Mouse (Mus musculus): ENCODE results near the gene Rpp25l. TPM values are rescaled to one million over a fixed set of nuclear protein-coding genes. Genes with fewer than 3 reads are reported as not detected.

The Rpp25l gene
- polyA plus RNA-seq, 1 experiment = 60.3 TPM

DNA sequence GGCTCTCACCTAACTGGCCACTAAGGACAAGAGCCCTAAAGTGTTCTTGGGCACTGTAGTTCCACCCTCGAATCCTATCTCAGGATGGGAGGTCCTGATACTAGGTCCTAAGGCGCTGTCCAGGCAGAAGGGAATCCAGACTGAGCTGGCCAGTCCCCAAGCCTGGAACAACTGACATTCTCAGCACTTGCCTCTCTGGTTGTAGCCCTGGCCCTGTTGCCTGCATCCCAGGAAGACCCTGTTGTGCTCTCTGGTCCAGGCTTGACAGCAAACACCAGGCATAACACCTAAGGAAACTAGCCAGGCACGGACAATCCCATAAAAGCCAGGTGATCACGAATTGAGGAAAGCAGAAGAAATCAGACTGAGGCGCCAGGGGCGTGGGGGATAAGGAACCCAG, 30.5 kb downstream of the Rpp25l start:
- no peaks in the 10 kb centered on the region for H3K79me2 ChIP-seq (ENCODE audit: control insufficient read depth, insufficient read depth)
- TF ChIP-seq MYOD1 (IDR thresholded peaks at IDR 0.05; ENCODE audit: control insufficient read depth, insufficient read length, low read depth) (no peak), CEBPB (IDR thresholded peaks at IDR 0.05; ENCODE audit: low read depth) (no peak), MAX (IDR thresholded peaks at IDR 0.05) (no peak), FOSL1 (IDR thresholded peaks at IDR 0.05; ENCODE audit: insufficient read depth, low read length, poor library complexity, severe bottlenecking) (no peak), USF1 (IDR thresholded peaks at IDR 0.05; ENCODE audit: low read depth) (no peak), MYOG (IDR thresholded peaks at IDR 0.05; ENCODE audit: control insufficient read depth, extremely low read depth, insufficient read length) (no peak), CTCF (IDR thresholded peaks at IDR 0.05; ENCODE audit: control insufficient read depth, insufficient read depth, insufficient read length) (no peak)

DNA sequence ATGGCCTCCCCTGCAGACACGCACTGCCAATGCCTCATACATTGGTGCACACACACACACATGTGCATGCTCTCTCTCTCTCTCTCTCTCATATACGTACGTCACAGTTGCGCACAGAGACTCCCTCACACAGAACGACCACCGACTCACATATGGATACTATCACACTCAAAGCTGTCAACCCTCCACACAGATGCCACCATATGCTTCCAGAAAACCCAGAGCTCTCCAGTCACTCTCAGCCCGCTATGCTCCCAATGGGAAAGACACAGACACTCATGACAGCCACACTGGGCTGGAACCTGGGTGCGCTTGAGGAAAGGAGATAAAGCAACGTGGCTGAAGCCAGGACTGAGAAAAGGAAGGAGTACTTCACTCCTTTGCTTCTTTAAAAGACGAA, 31.4 kb downstream of the Rpp25l start:
- H3ac ChIP-seq (ENCODE audit: control insufficient read depth, insufficient read length, low read depth) = no peak overlapping the region
- H3K79me2 ChIP-seq (ENCODE audit: control insufficient read depth, insufficient read depth) = no peaks in the 10 kb centered on the region
- TF ChIP-seq CEBPB (IDR thresholded peaks at IDR 0.05; ENCODE audit: low read depth) (no peak), CTCF (IDR thresholded peaks at IDR 0.05; ENCODE audit: control insufficient read depth, insufficient read depth, insufficient read length) (no peak), USF1 (IDR thresholded peaks at IDR 0.05; ENCODE audit: low read depth) (no peak)
- no peaks in the 10 kb centered on the region for H3K36me3 ChIP-seq (ENCODE audit: control insufficient read depth, insufficient read depth)
- H3K4me3 ChIP-seq (ENCODE audit: insufficient read depth, poor library complexity, severe bottlenecking) = no peak overlapping the region
- H3K79me3 ChIP-seq (ENCODE audit: low read depth) = no peaks in the 10 kb centered on the region
- peaks cover 47% of the 10 kb centered on the region for H3K27me3 ChIP-seq (ENCODE audit: control insufficient read depth, insufficient read depth, insufficient read length)

More for the DNA sequence above, 30.5 kb downstream of the Rpp25l start:
- Histone ChIP-seq H3K79me3 (ENCODE audit: low read depth) (no peaks in the 10 kb centered on the region), H3ac (ENCODE audit: control insufficient read depth, insufficient read length, low read depth) (no peak overlapping the region), H3K27me3 (ENCODE audit: control insufficient read depth, insufficient read depth, insufficient read length) (peaks cover 41% of the 10 kb centered on the region), H3K36me3 (ENCODE audit: control insufficient read depth, insufficient read depth) (no peaks in the 10 kb centered on the region), H3K4me3 (ENCODE audit: insufficient read depth, poor library complexity, severe bottlenecking) (no peak overlapping the region)

- H3K27me3 ChIP-seq (ENCODE audit: control insufficient read depth, insufficient read depth, insufficient read length) = peaks cover 52% of the 10 kb centered on the region
- H3ac ChIP-seq (ENCODE audit: control insufficient read depth, insufficient read length, low read depth) = no peak overlapping the region
- no peak overlapping the region for H3K4me3 ChIP-seq (ENCODE audit: insufficient read depth, poor library complexity, severe bottlenecking)
- H3K36me3 ChIP-seq (ENCODE audit: control insufficient read depth, insufficient read depth) = no peaks in the 10 kb centered on the region
- TF ChIP-seq USF1 (IDR thresholded peaks at IDR 0.05; ENCODE audit: low read depth) (no peak), CTCF (IDR thresholded peaks at IDR 0.05; ENCODE audit: control insufficient read depth, insufficient read depth, insufficient read length) (no peak), MYOG (IDR thresholded peaks at IDR 0.05; ENCODE audit: control insufficient read depth, extremely low read depth, insufficient read length) (no peak), MAX (IDR thresholded peaks at IDR 0.05) (no peak), CEBPB (IDR thresholded peaks at IDR 0.05; ENCODE audit: low read depth) (no peak), MYOD1 (IDR thresholded peaks at IDR 0.05; ENCODE audit: control insufficient read depth, insufficient read length, low read depth) (no peak), FOSL1 (IDR thresholded peaks at IDR 0.05; ENCODE audit: insufficient read depth, low read length, poor library complexity, severe bottlenecking) (no peak)
- no peaks in the 10 kb centered on the region for H3K79me3 ChIP-seq (ENCODE audit: low read depth)
- H3K79me2 ChIP-seq (ENCODE audit: control insufficient read depth, insufficient read depth) = no peaks in the 10 kb centered on the region
Measured at GRCm38 (mm10) chr4:41681176-41681575, 32.2 kb downstream of the Rpp25l start.

GRCm38 (mm10) chr4:41679291-41679690, 34.0 kb downstream of the Rpp25l start:
- Histone ChIP-seq H3K4me3 (ENCODE audit: insufficient read depth, poor library complexity, severe bottlenecking) (no peak overlapping the region), H3K79me3 (ENCODE audit: low read depth) (no peaks in the 10 kb centered on the region), H3K27me3 (ENCODE audit: control insufficient read depth, insufficient read depth, insufficient read length) (peaks cover 63% of the 10 kb centered on the region), H3ac (ENCODE audit: control insufficient read depth, insufficient read length, low read depth) (no peak overlapping the region), H3K36me3 (ENCODE audit: control insufficient read depth, insufficient read depth) (no peaks in the 10 kb centered on the region), H3K79me2 (ENCODE audit: control insufficient read depth, insufficient read depth) (no peaks in the 10 kb centered on the region)
- TF ChIP-seq CTCF (IDR thresholded peaks at IDR 0.05; ENCODE audit: control insufficient read depth, insufficient read depth, insufficient read length) (no peak), MYOD1 (IDR thresholded peaks at IDR 0.05; ENCODE audit: control insufficient read depth, insufficient read length, low read depth) (no peak), FOSL1 (IDR thresholded peaks at IDR 0.05; ENCODE audit: insufficient read depth, low read length, poor library complexity, severe bottlenecking) (no peak), USF1 (IDR thresholded peaks at IDR 0.05; ENCODE audit: low read depth) (no peak), MAX (IDR thresholded peaks at IDR 0.05) (no peak), MYOG (IDR thresholded peaks at IDR 0.05; ENCODE audit: control insufficient read depth, extremely low read depth, insufficient read length) (no peak), CEBPB (IDR thresholded peaks at IDR 0.05; ENCODE audit: low read depth) (no peak)

DNA sequence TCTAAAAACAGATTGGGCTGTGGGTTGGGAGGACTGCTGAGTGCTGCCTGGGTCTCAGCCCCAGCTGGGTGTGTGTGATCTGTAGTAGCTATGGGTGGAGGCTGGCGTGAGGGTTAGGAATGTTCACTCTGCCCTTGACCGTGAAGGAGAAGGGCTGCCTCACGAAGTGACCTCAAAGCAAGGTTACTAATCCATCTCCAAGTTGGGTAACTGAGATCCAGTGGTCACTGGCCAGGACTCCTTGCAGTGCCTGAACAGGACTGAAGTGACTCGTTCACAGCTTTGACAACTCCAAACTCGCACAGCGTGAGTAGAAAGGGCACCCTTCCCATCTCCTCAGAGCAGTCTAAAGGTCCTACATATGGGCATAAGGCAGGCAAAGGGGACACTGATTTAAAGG, 34.5 kb downstream of the Rpp25l start:
- Histone ChIP-seq H3K4me3 (ENCODE audit: insufficient read depth, poor library complexity, severe bottlenecking) (no peak overlapping the region), H3K36me3 (ENCODE audit: control insufficient read depth, insufficient read depth) (no peaks in the 10 kb centered on the region), H3K79me2 (ENCODE audit: control insufficient read depth, insufficient read depth) (no peaks in the 10 kb centered on the region), H3K79me3 (ENCODE audit: low read depth) (no peaks in the 10 kb centered on the region), H3K27me3 (ENCODE audit: control insufficient read depth, insufficient read depth, insufficient read length) (peaks cover 67% of the 10 kb centered on the region), H3ac (ENCODE audit: control insufficient read depth, insufficient read length, low read depth) (no peak overlapping the region)
- TF ChIP-seq CEBPB (IDR thresholded peaks at IDR 0.05; ENCODE audit: low read depth) (no peak), USF1 (IDR thresholded peaks at IDR 0.05; ENCODE audit: low read depth) (no peak), MYOG (IDR thresholded peaks at IDR 0.05; ENCODE audit: control insufficient read depth, extremely low read depth, insufficient read length) (no peak), MAX (IDR thresholded peaks at IDR 0.05) (no peak), CTCF (IDR thresholded peaks at IDR 0.05; ENCODE audit: control insufficient read depth, insufficient read depth, insufficient read length) (no peak), FOSL1 (IDR thresholded peaks at IDR 0.05; ENCODE audit: insufficient read depth, low read length, poor library complexity, severe bottlenecking) (no peak), MYOD1 (IDR thresholded peaks at IDR 0.05; ENCODE audit: control insufficient read depth, insufficient read length, low read depth) (no peak)

DNA sequence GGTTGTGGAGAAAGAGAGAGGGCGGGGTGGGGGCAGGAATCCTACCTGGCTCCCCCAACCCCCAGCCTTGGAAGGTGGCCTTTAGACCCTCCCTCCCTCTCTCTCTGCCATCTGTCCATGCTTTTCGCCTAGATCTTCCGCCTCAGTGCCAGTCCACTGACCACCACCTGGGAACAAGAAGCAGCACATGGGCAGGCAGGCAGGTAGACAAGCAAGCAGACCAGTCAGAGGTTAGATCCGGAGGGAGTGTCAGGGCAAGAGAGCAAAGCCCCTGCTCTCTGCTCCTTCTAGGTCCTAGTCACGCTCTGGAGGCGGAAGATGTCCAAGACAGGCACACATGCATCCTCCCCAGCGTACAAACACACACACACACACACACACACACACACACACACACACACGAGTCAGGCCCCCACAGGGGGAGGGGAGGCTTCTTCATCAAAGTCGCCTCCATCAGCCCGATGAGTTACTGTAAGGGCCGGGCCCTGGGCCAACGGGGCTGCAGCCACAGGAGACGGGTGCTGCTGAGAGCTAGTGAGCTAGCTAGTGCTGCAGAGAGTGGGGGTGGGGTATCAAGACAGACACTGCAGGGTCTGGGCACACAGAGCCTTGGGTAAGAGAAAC, 36.2 kb downstream of the Rpp25l start:
- Histone ChIP-seq H3ac (ENCODE audit: control insufficient read depth, insufficient read length, low read depth) (no peak overlapping the region), H3K79me3 (ENCODE audit: low read depth) (no peaks in the 10 kb centered on the region), H3K79me2 (ENCODE audit: control insufficient read depth, insufficient read depth) (no peaks in the 10 kb centered on the region), H3K36me3 (ENCODE audit: control insufficient read depth, insufficient read depth) (no peaks in the 10 kb centered on the region), H3K27me3 (ENCODE audit: control insufficient read depth, insufficient read depth, insufficient read length) (peaks cover 67% of the 10 kb centered on the region), H3K4me3 (ENCODE audit: insufficient read depth, poor library complexity, severe bottlenecking) (no peak overlapping the region)
- TF ChIP-seq MYOG (IDR thresholded peaks at IDR 0.05; ENCODE audit: control insufficient read depth, extremely low read depth, insufficient read length) (no peak), MYOD1 (IDR thresholded peaks at IDR 0.05; ENCODE audit: control insufficient read depth, insufficient read length, low read depth) (no peak), CTCF (IDR thresholded peaks at IDR 0.05; ENCODE audit: control insufficient read depth, insufficient read depth, insufficient read length) (no peak), CEBPB (IDR thresholded peaks at IDR 0.05; ENCODE audit: low read depth) (no peak), FOSL1 (IDR thresholded peaks at IDR 0.05; ENCODE audit: insufficient read depth, low read length, poor library complexity, severe bottlenecking) (no peak), MAX (IDR thresholded peaks at IDR 0.05) (no peak), USF1 (IDR thresholded peaks at IDR 0.05; ENCODE audit: low read depth) (no peak)

Data from C2C12 (cell line).